Mouse (Mus musculus) liver, postnatal 0 days (tissue): Measurements from ENCODE around the gene Rhod. TPM values are rescaled to one million over a fixed set of nuclear protein-coding genes. Genes with fewer than 3 reads are reported as not detected.

Experiments
- ATAC-seq: fragments of 200-750 bp; cut with Nextera tagmentation; 2 replicates; pipeline ENCODE4 v1.8.0; 2017; ENCODE audit warnings: mild to moderate bottlenecking, moderate library complexity
- DNase-seq: peaks from one replicate; pipeline ENCODE4 v3.0.0-alpha.2; 2016
- H3K27ac ChIP-seq: fragments of 300-500 bp; sonication (generic); 2 replicates; pipeline ENCODE4 v1.5.1; 2014; ENCODE audit warnings: antibody characterized with exemption, moderate library complexity, mild to moderate bottlenecking, low read depth
- H3K27me3 ChIP-seq: fragments of 300-500 bp; sonication (generic); 2 replicates; pipeline ENCODE4 v1.6.1; 2014; ENCODE audit warnings: low read length, control low read depth, mixed read lengths; ENCODE audit not compliant: insufficient read depth
- H3K36me3 ChIP-seq: fragments of 300-500 bp; sonication (generic); replicated peaks from 2 replicates; pipeline ENCODE4 v1.6.1; 2014; ENCODE audit warnings: mild to moderate bottlenecking, control low read depth, low read length, moderate library complexity, mixed read lengths; ENCODE audit not compliant: insufficient read depth
- H3K4me1 ChIP-seq: fragments of 300-500 bp; sonication (generic); 2 replicates; pipeline ENCODE4 v1.6.1; 2014; ENCODE audit warnings: antibody characterized with exemption, mild to moderate bottlenecking, control low read depth; ENCODE audit not compliant: insufficient read depth
- H3K4me2 ChIP-seq: fragments of 300-500 bp; sonication (generic); 2 replicates; pipeline ENCODE4 v1.6.1; 2014; ENCODE audit warnings: low read depth, mild to moderate bottlenecking, low read length, moderate library complexity, mixed read lengths
- H3K4me3 ChIP-seq: fragments of 300-500 bp; sonication (generic); 2 replicates; pipeline ENCODE4 v1.5.1; 2014; ENCODE audit warnings: low read depth, low read length
- H3K9ac ChIP-seq: fragments of 300-500 bp; sonication (generic); replicated peaks from 2 replicates; pipeline ENCODE4 v1.6.1; 2014; ENCODE audit warnings: mild to moderate bottlenecking, moderate library complexity
- H3K9me3 ChIP-seq: fragments of 300-500 bp; sonication (generic); 2 replicates; pipeline ENCODE4 v1.6.1; 2016; ENCODE audit warnings: mild to moderate bottlenecking, control low read depth, low read length, mixed read lengths
- CTCF ChIP-seq: sonication (generic); IDR thresholded peaks from 2 replicates; pipeline ENCODE4 v1.5.1; 2016; ENCODE audit warnings: antibody characterized with exemption, low read depth
- EP300 ChIP-seq: IDR thresholded peaks from 2 replicates; pipeline ENCODE4 v1.6.1; 2016; ENCODE audit warnings: antibody characterized with exemption, low read depth, mild to moderate bottlenecking
- WGBS: fragments of 180-500 bp; shearing (Covaris S2); extraction: QIAGEN DNeasy Blood & Tissue Kit; methylation state at CpG from one replicate; pipeline ENCODE4 v1.1.7; 2014; ENCODE audit not compliant: insufficient replicate concordance; 5-methylcytosine and 5-hydroxymethylcytosine counted together
- polyA plus RNA-seq: library from polyadenylated mRNA; unstranded; fragments of >200 nt; fragmentation: Nextera tagmentation; extraction: Ambion mirVana; gene quantifications from 2 replicates; pipeline ENCODE4 v1.2.1, GENCODE M21; 2015

The Rhod gene
- polyA plus RNA-seq, 1 experiment from 2014 or later, result 14.8 TPM

- 20% methylated on average over 1 of the region's 1 CpGs for WGBS
- peaks cover 28% of the 10 kb centered on the region for H3K27me3 ChIP-seq
These were observed 38.9 kb upstream of the Rhod start for GRCm38 (mm10) chr19:4478190-4478516.

GRCm38 (mm10) chr19:4477345-4478189 lies 38.3 kb upstream of the Rhod start, which contains the start of gene Syt12:
Syt12 (minus strand) TSS chr19:4477447.
- Histone ChIP-seq H3K27ac (no peak within 1 kb of the TSS), H3K9me3 (no peaks in the 10 kb centered on the region), H3K4me1 (peaks cover 11% of the 10 kb centered on the region), H3K9ac (peak within 1 kb of the TSS; percentile 63), H3K4me2 (peak within 1 kb of the TSS; percentile 75), H3K4me3 (peak within 1 kb of the TSS; percentile 40), H3K36me3 (no peaks in the 10 kb centered on the region), H3K27me3 (peaks cover 30% of the 10 kb centered on the region)
- WGBS, result 28% methylated on average over 21 of the region's 21 CpGs
- ATAC-seq (peak; percentile 71), DNase-seq (peak; percentile 60)
- TF ChIP-seq CTCF, result no peak
- TF ChIP-seq EP300, result no peak

More at GRCm38 (mm10) chr19:4478190-4478516, 38.9 kb upstream of the Rhod start:
- ATAC-seq, result 0 out of 2 replicates have a peak, but pooled peaks have one; percentile 5
- TF ChIP-seq CTCF (peak; percentile 49), EP300 (no peak)
- Histone ChIP-seq H3K9me3 (no peaks in the 10 kb centered on the region), H3K36me3 (no peaks in the 10 kb centered on the region), H3K4me2 (no peak overlapping the region), H3K27ac (no peak overlapping the region), H3K9ac (no peak overlapping the region; the same call in 1 of the 2 replicates), H3K4me3 (no peak overlapping the region), H3K4me1 (peaks cover 11% of the 10 kb centered on the region)
- no peak for DNase-seq

- Histone ChIP-seq H3K36me3 (no peaks in the 10 kb centered on the region), H3K4me3 (peak overlapping the region; percentile 40), H3K27me3 (peaks cover 30% of the 10 kb centered on the region), H3K4me1 (peaks cover 11% of the 10 kb centered on the region), H3K4me2 (peak overlapping the region; percentile 75), H3K9ac (peak overlapping the region; percentile 63), H3K27ac (no peak overlapping the region), H3K9me3 (no peaks in the 10 kb centered on the region)
- DNase-seq (peak; percentile 40), ATAC-seq (peak; percentile 69)
- TF ChIP-seq CTCF, result no peak
- no peak for TF ChIP-seq EP300
- under 1% methylated on average over 64 of the region's 70 CpGs for WGBS
These were observed 37.5 kb upstream of the Rhod start for GRCm38 (mm10) chr19:4476601-4477257.

- H3K36me3 ChIP-seq, result no peaks in the 10 kb centered on the region
- H3K27me3 ChIP-seq, result peaks cover 30% of the 10 kb centered on the region
- WGBS, result 70% methylated on average over 11 of the region's 11 CpGs
- ATAC-seq (no peak), DNase-seq (no peak)
- H3K9me3 ChIP-seq, result no peaks in the 10 kb centered on the region
- no peak overlapping the region for H3K9ac ChIP-seq
- TF ChIP-seq CTCF, result no peak
- no peak for TF ChIP-seq EP300
- H3K4me2 ChIP-seq, result no peak overlapping the region
- peaks cover 11% of the 10 kb centered on the region for H3K4me1 ChIP-seq
- no peak overlapping the region for H3K4me3 ChIP-seq
- no peak overlapping the region for H3K27ac ChIP-seq
These were observed 36.1 kb upstream of the Rhod start for GRCm38 (mm10) chr19:4475224-4475925.

- no peak overlapping the region for H3K4me2 ChIP-seq
- H3K27ac ChIP-seq, result no peak overlapping the region
- ATAC-seq (no peak), DNase-seq (no peak)
- no peak overlapping the region for H3K9ac ChIP-seq
- WGBS, result 53% methylated on average over 3 of the region's 3 CpGs
- H3K27me3 ChIP-seq, result peaks cover 30% of the 10 kb centered on the region
- peaks cover 11% of the 10 kb centered on the region for H3K4me1 ChIP-seq
- TF ChIP-seq EP300 (no peak), CTCF (no peak)
- no peak overlapping the region for H3K4me3 ChIP-seq
- no peaks in the 10 kb centered on the region for H3K9me3 ChIP-seq
- no peaks in the 10 kb centered on the region for H3K36me3 ChIP-seq
These were observed 35.5 kb upstream of the Rhod start for GRCm38 (mm10) chr19:4474739-4475138.

GRCm38 (mm10) chr19:4473549-4473948 lies 34.3 kb upstream of the Rhod start:
- Histone ChIP-seq H3K4me3 (no peak overlapping the region), H3K27me3 (peaks cover 30% of the 10 kb centered on the region), H3K4me2 (no peak overlapping the region), H3K27ac (no peak overlapping the region), H3K36me3 (no peaks in the 10 kb centered on the region), H3K4me1 (peaks cover 11% of the 10 kb centered on the region), H3K9ac (no peak overlapping the region), H3K9me3 (no peaks in the 10 kb centered on the region)
- TF ChIP-seq CTCF, result no peak
- no peak for TF ChIP-seq EP300
- DNase-seq (no peak), ATAC-seq (no peak)
- 74% methylated on average over 5 of the region's 5 CpGs for WGBS
